Mouse (Mus musculus): ENCODE measurements at regions not wholly inside any gene's neighbourhood (a gene's known extent, or its start where the extent isn't known, plus 50 kb on each side); places are given as distances from the start of the nearest gene placed in this dataset.

- H3K9ac ChIP-seq (ENCODE audit: low read depth, low read length, severe bottlenecking) = no peak overlapping the region
- H3K4me2 ChIP-seq (replicated peaks; ENCODE audit: low read depth, low read length, severe bottlenecking) = no peak overlapping the region
- no peaks in the 10 kb centered on the region for H3K4me1 ChIP-seq (ENCODE audit: control insufficient read depth, insufficient read depth, low read length)
- H3K4me3 ChIP-seq (replicated peaks; ENCODE audit: low read length) = no peak overlapping the region
- H3K27ac ChIP-seq (replicated peaks; ENCODE audit: low read depth, low read length) = no peak overlapping the region
- DNase-seq (ENCODE audit: low spot score) (no peak), ATAC-seq (ENCODE audit: low FRiP score, low read depth) (no peak)
- no peak for TF ChIP-seq POLR2A (IDR thresholded peaks at IDR 0.05; ENCODE audit: borderline replicate concordance, extremely low read depth, insufficient read depth, insufficient read length)
- WGBS = 82% methylated on average over 2 of the region's 2 CpGs
- H3K9me3 ChIP-seq (ENCODE audit: control insufficient read depth, low read length) = no peaks in the 10 kb centered on the region
- H3K36me3 ChIP-seq (ENCODE audit: control insufficient read depth, insufficient read depth, low read length) = no peaks in the 10 kb centered on the region
- no peaks in the 10 kb centered on the region for H3K27me3 ChIP-seq (ENCODE audit: control insufficient read depth, insufficient read depth, low read length)
Measured at GRCm38 (mm10) chr2:46316666-46317065, 1199.5 kb upstream of the Zeb2 start.

DNA sequence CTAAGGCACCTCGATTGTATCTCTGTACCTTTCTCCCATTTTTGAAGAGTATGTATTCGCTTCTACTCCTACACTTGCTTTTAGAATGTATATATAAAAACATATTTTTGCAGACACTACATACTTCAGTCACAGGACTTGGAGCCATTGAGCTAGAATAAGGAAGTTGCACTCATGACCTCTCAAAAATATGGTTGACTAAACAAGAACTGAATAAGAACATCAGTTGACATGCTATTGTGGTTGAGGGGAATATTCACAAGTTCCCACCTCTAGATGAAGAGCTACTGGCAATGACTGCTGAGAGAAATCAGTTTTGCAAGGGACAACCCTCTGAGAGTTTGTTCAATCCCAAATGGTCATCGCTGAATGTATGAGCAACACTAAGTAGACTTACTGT is 1198.0 kb upstream of the Zeb2 start:
- H3K4me1 ChIP-seq (ENCODE audit: control insufficient read depth, insufficient read depth, low read length) = no peaks in the 10 kb centered on the region
- H3K9ac ChIP-seq (ENCODE audit: low read depth, low read length, severe bottlenecking) = no peak overlapping the region
- H3K27me3 ChIP-seq (ENCODE audit: control insufficient read depth, insufficient read depth, low read length) = no peaks in the 10 kb centered on the region
- no peaks in the 10 kb centered on the region for H3K9me3 ChIP-seq (ENCODE audit: control insufficient read depth, low read length)
- no peak for ATAC-seq (ENCODE audit: low FRiP score, low read depth)
- no peak for DNase-seq (ENCODE audit: low spot score)
- no peak overlapping the region for H3K4me2 ChIP-seq (replicated peaks; ENCODE audit: low read depth, low read length, severe bottlenecking)
- TF ChIP-seq POLR2A (IDR thresholded peaks at IDR 0.05; ENCODE audit: borderline replicate concordance, extremely low read depth, insufficient read depth, insufficient read length) = no peak
- H3K36me3 ChIP-seq (ENCODE audit: control insufficient read depth, insufficient read depth, low read length) = no peaks in the 10 kb centered on the region
- WGBS = 92% methylated on average over 3 of the region's 3 CpGs
- no peak overlapping the region for H3K4me3 ChIP-seq (replicated peaks; ENCODE audit: low read length)
- H3K27ac ChIP-seq (replicated peaks; ENCODE audit: low read depth, low read length) = no peak overlapping the region

DNA sequence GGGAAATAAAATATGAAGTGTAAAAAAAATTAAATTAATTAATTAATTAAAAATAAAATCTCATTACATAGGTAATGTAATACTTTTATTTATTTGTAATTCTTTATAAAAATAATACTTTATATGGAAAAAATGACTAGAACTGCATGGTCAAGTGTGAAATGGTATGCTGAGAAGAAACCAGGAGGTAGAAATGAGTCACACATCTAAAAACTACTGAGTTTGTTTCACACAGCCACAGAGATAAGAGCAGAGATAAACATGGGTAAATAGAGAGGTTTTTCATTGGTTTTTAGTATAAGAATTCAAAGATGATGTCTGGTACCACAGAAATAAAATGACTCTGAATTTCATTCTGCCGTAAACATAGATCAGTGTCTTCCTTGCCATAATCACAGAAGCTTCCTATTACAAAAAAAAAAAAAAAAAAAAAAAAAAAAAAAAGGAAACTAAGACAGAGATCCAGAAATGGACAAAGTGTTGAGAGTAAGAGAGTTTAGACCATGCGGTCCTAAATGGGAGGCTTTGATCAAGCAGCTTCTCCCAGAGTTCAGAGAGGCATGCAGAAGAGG is 1190.5 kb upstream of the Zeb2 start:
- WGBS = 96% methylated on average over 2 of the region's 2 CpGs
- Histone ChIP-seq H3K4me3 (replicated peaks; ENCODE audit: low read length) (no peak overlapping the region), H3K27me3 (ENCODE audit: control insufficient read depth, insufficient read depth, low read length) (no peaks in the 10 kb centered on the region), H3K4me2 (replicated peaks; ENCODE audit: low read depth, low read length, severe bottlenecking) (no peak overlapping the region), H3K4me1 (ENCODE audit: control insufficient read depth, insufficient read depth, low read length) (no peaks in the 10 kb centered on the region), H3K9me3 (ENCODE audit: control insufficient read depth, low read length) (no peaks in the 10 kb centered on the region), H3K36me3 (ENCODE audit: control insufficient read depth, insufficient read depth, low read length) (no peaks in the 10 kb centered on the region), H3K27ac (replicated peaks; ENCODE audit: low read depth, low read length) (no peak overlapping the region), H3K9ac (ENCODE audit: low read depth, low read length, severe bottlenecking) (no peak overlapping the region)
- TF ChIP-seq POLR2A (IDR thresholded peaks at IDR 0.05; ENCODE audit: borderline replicate concordance, extremely low read depth, insufficient read depth, insufficient read length) = no peak
- DNase-seq (ENCODE audit: low spot score) (no peak), ATAC-seq (ENCODE audit: low FRiP score, low read depth) (no peak)

DNA sequence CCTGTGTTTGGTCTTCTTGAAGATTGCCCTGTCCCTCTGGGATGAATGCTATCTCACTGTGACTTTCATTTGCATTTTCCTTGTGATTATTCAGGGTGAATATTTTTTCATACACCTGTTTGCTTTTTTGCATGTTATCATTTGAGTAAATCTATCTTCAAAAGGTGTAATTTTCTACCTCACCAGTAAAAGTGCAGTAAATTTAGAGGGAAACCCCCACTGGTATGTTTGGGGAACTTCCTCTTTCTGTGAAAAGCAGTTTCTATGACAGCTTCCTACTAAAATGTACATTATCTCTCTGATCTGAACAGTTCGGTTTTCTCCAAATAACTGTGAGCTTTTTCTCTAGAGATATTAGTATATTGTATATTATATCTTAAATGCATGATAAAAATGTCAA is 1185.4 kb upstream of the Zeb2 start:
- Histone ChIP-seq H3K36me3 (ENCODE audit: control insufficient read depth, insufficient read depth, low read length) (no peaks in the 10 kb centered on the region), H3K4me3 (replicated peaks; ENCODE audit: low read length) (no peak overlapping the region), H3K4me1 (ENCODE audit: control insufficient read depth, insufficient read depth, low read length) (no peaks in the 10 kb centered on the region), H3K4me2 (replicated peaks; ENCODE audit: low read depth, low read length, severe bottlenecking) (no peak overlapping the region), H3K27ac (replicated peaks; ENCODE audit: low read depth, low read length) (no peak overlapping the region), H3K9ac (ENCODE audit: low read depth, low read length, severe bottlenecking) (no peak overlapping the region), H3K27me3 (ENCODE audit: control insufficient read depth, insufficient read depth, low read length) (no peaks in the 10 kb centered on the region), H3K9me3 (ENCODE audit: control insufficient read depth, low read length) (no peaks in the 10 kb centered on the region)
- no peak for DNase-seq (ENCODE audit: low spot score)
- TF ChIP-seq POLR2A (IDR thresholded peaks at IDR 0.05; ENCODE audit: borderline replicate concordance, extremely low read depth, insufficient read depth, insufficient read length) = no peak
- no peak for ATAC-seq (ENCODE audit: low FRiP score, low read depth)
- WGBS = 78% methylated on average over 1 of the region's 1 CpGs

GRCm38 (mm10) chr2:46297274-46297843 is 1180.2 kb upstream of the Zeb2 start:
- no peak for TF ChIP-seq POLR2A (IDR thresholded peaks at IDR 0.05; ENCODE audit: borderline replicate concordance, extremely low read depth, insufficient read depth, insufficient read length)
- H3K27me3 ChIP-seq (ENCODE audit: control insufficient read depth, insufficient read depth, low read length) = no peaks in the 10 kb centered on the region
- no peak overlapping the region for H3K4me2 ChIP-seq (replicated peaks; ENCODE audit: low read depth, low read length, severe bottlenecking)
- no peak overlapping the region for H3K27ac ChIP-seq (replicated peaks; ENCODE audit: low read depth, low read length)
- H3K9ac ChIP-seq (ENCODE audit: low read depth, low read length, severe bottlenecking) = no peak overlapping the region
- no peak for ATAC-seq (ENCODE audit: low FRiP score, low read depth)
- no peak for DNase-seq (ENCODE audit: low spot score)
- H3K4me3 ChIP-seq (replicated peaks; ENCODE audit: low read length) = no peak overlapping the region
- H3K36me3 ChIP-seq (ENCODE audit: control insufficient read depth, insufficient read depth, low read length) = no peaks in the 10 kb centered on the region
- WGBS = 53% methylated on average over 2 of the region's 2 CpGs
- H3K4me1 ChIP-seq (ENCODE audit: control insufficient read depth, insufficient read depth, low read length) = no peaks in the 10 kb centered on the region
- H3K9me3 ChIP-seq (ENCODE audit: control insufficient read depth, low read length) = no peaks in the 10 kb centered on the region

Measured in limb, embryonic 14.5 days (tissue).